Mouse (Mus musculus): ENCODE measurements around the gene Sap30bp.

The Sap30bp gene

GRCm38 (mm10) chr11:115933108-115933746 lies at the start of gene Sap30bp, which contains the start of gene Recql5:
TSS of gene Sap30bp (plus strand) at chr11:115933282.
TSS of gene Recql5 (minus strand) at chr11:115933477.
- in situ Hi-C loops (cut with MboI, MseI), result no loop called here

- in situ Hi-C loops (cut with MboI, MseI), result no loop called here
Measured at GRCm38 (mm10) chr11:115884361-115884760, 48.7 kb upstream of the Sap30bp start.

GRCm38 (mm10) chr11:115885281-115885680 lies 47.8 kb upstream of the Sap30bp start:
- in situ Hi-C loops (cut with MboI, MseI), result no loop called here

- in situ Hi-C loops (cut with MboI, MseI), result no loop called here
Measured at GRCm38 (mm10) chr11:115886446-115886845, 46.6 kb upstream of the Sap30bp start.

- in situ Hi-C loops (cut with MboI, MseI), result no loop called here
Measured at GRCm38 (mm10) chr11:115888020-115888419, 45.1 kb upstream of the Sap30bp start.

GRCm38 (mm10) chr11:115889159-115889558 lies 43.9 kb upstream of the Sap30bp start:
- in situ Hi-C loops (cut with MboI, MseI), result no loop called here

- in situ Hi-C loops (cut with MboI, MseI), result loop anchor here in 1 of 2 experiments (10.0 kb wide), 1 partner anchor 563 kb away; no protein-coding TSS in a partner anchor
Measured at GRCm38 (mm10) chr11:115892213-115892612, 40.9 kb upstream of the Sap30bp start.

- in situ Hi-C loops (cut with MboI, MseI), result loop anchor here in 1 of 2 experiments (10.0 kb wide), 1 partner anchor 562 kb away; no protein-coding TSS in a partner anchor
Measured at GRCm38 (mm10) chr11:115893071-115893470, 40.0 kb upstream of the Sap30bp start.

GRCm38 (mm10) chr11:115894755-115895520 lies 38.1 kb upstream of the Sap30bp start:
- in situ Hi-C loops (cut with MboI, MseI), result loop anchor here in 1 of 2 experiments (10.0 kb wide), 1 partner anchor 560 kb away; no protein-coding TSS in a partner anchor

- in situ Hi-C loops (cut with MboI, MseI), result loop anchor here in 1 of 2 experiments (10.0 kb wide), 1 partner anchor 556 kb away; no protein-coding TSS in a partner anchor
Measured at GRCm38 (mm10) chr11:115898446-115898845, 34.6 kb upstream of the Sap30bp start.

GRCm38 (mm10) chr11:115898886-115899285 lies 34.2 kb upstream of the Sap30bp start:
- in situ Hi-C loops (cut with MboI, MseI), result loop anchor here in 1 of 2 experiments (10.0 kb wide), 1 partner anchor 556 kb away; no protein-coding TSS in a partner anchor

- in situ Hi-C loops (cut with MboI, MseI), result loop anchor here in 1 of 2 experiments (10.0 kb wide), 1 partner anchor 555 kb away; no protein-coding TSS in a partner anchor
Measured at GRCm38 (mm10) chr11:115899486-115900266, 33.4 kb upstream of the Sap30bp start, which contains the start of gene Smim5. TSS of gene Smim5 (plus strand) at chr11:115899966.

- in situ Hi-C loops (cut with MboI, MseI), result no loop called here
Measured at GRCm38 (mm10) chr11:115900561-115901337, 32.3 kb upstream of the Sap30bp start.

GRCm38 (mm10) chr11:115901338-115902161 lies 31.5 kb upstream of the Sap30bp start:
- in situ Hi-C loops (cut with MboI, MseI), result no loop called here

GRCm38 (mm10) chr11:115902177-115902576 lies 30.9 kb upstream of the Sap30bp start:
- in situ Hi-C loops (cut with MboI, MseI), result no loop called here

GRCm38 (mm10) chr11:115902831-115903230 lies 30.3 kb upstream of the Sap30bp start:
- in situ Hi-C loops (cut with MboI, MseI), result no loop called here

GRCm38 (mm10) chr11:115903384-115904230 lies 29.5 kb upstream of the Sap30bp start:
- in situ Hi-C loops (cut with MboI, MseI), result no loop called here

- in situ Hi-C loops (cut with MboI, MseI), result no loop called here
Measured at GRCm38 (mm10) chr11:115904231-115904955, 28.7 kb upstream of the Sap30bp start.
